Mouse (Mus musculus) limb, embryonic 13.5 days (tissue): ENCODE measurements around the gene Sort1. TPM values are rescaled to one million over a fixed set of nuclear protein-coding genes. Genes with fewer than 3 reads are reported as not detected.

Source experiments
- ATAC-seq: fragments of 200-750 bp; cut with Nextera tagmentation; 2 replicates; pipeline ENCODE4 v1.8.0; 2017; ENCODE audit warnings: low read depth, moderate number of reproducible peaks, moderate TSS enrichment; ENCODE audit not compliant: low FRiP score
- H3K27ac ChIP-seq: fragments of 300-500 bp; sonication (generic); 2 replicates; pipeline ENCODE4 v1.5.1; 2015; ENCODE audit warnings: inconsistent platforms, mild to moderate bottlenecking, moderate library complexity
- H3K27me3 ChIP-seq: fragments of 300-500 bp; sonication (generic); 2 replicates; pipeline ENCODE4 v1.6.1; 2015; ENCODE audit warnings: mild to moderate bottlenecking, inconsistent platforms
- H3K36me3 ChIP-seq: fragments of 300-500 bp; sonication (generic); 2 replicates; pipeline ENCODE4 v1.6.1; 2015; ENCODE audit warnings: inconsistent platforms, mild to moderate bottlenecking, moderate library complexity
- H3K4me1 ChIP-seq: fragments of 300-500 bp; sonication (generic); 2 replicates; pipeline ENCODE4 v1.6.1; 2015; ENCODE audit warnings: inconsistent platforms
- H3K4me2 ChIP-seq: fragments of 300-500 bp; sonication (generic); replicated peaks from 2 replicates; pipeline ENCODE4 v1.6.1; 2015; ENCODE audit warnings: inconsistent platforms, mild to moderate bottlenecking, moderate library complexity
- H3K4me3 ChIP-seq: fragments of 300-500 bp; sonication (generic); 2 replicates; pipeline ENCODE4 v1.5.1; 2015; ENCODE audit warnings: moderate library complexity, mild to moderate bottlenecking, inconsistent platforms
- H3K9ac ChIP-seq: fragments of 300-500 bp; sonication (generic); 2 replicates; pipeline ENCODE4 v1.6.1; 2015; ENCODE audit warnings: mild to moderate bottlenecking, inconsistent platforms
- H3K9me3 ChIP-seq: fragments of 300-500 bp; sonication (generic); 2 replicates; pipeline ENCODE4 v1.6.1; 2016; ENCODE audit warnings: inconsistent platforms
- WGBS: fragments of 180-500 bp; shearing (Covaris S2); methylation state at CpG from one replicate; pipeline ENCODE4 v1.1.7; 2015; 5-methylcytosine and 5-hydroxymethylcytosine counted together
- polyA plus RNA-seq: library from polyadenylated mRNA; unstranded; fragments of >200 nt; fragmentation: Nextera tagmentation; extraction: Ambion mirVana; gene quantifications from 2 replicates; pipeline ENCODE4 v1.2.1, GENCODE M21; 2015

Gene Sort1
- polyA plus RNA-seq, 1 experiment from 2014 or later, result 10.6 TPM

GRCm38 (mm10) chr3:108401692-108402527 lies 118.0 kb downstream of the Sort1 start:
- Histone ChIP-seq H3K4me2 (peak overlapping the region; percentile 54), H3K27ac (no peak overlapping the region; the same call in 1 of the 2 replicates), H3K27me3 (no peaks in the 10 kb centered on the region), H3K9me3 (no peaks in the 10 kb centered on the region), H3K36me3 (peaks cover 45% of the 10 kb centered on the region), H3K9ac (peak overlapping the region; percentile 32), H3K4me3 (peak overlapping the region; percentile 7; the same call in 1 of the 2 replicates), H3K4me1 (peaks cover 6% of the 10 kb centered on the region)
- WGBS, result 35% methylated on average over 22 of the region's 22 CpGs
- peak; percentile 84 for ATAC-seq

GRCm38 (mm10) chr3:108402528-108402920 lies 118.6 kb downstream of the Sort1 start:
- Histone ChIP-seq H3K4me2 (no peak overlapping the region), H3K9ac (no peak overlapping the region), H3K4me1 (peaks cover 6% of the 10 kb centered on the region), H3K36me3 (peaks cover 43% of the 10 kb centered on the region), H3K4me3 (no peak overlapping the region), H3K27me3 (no peaks in the 10 kb centered on the region), H3K27ac (no peak overlapping the region), H3K9me3 (no peaks in the 10 kb centered on the region)
- no peak for ATAC-seq
- WGBS, result 90% methylated on average over 15 of the region's 15 CpGs

DNA sequence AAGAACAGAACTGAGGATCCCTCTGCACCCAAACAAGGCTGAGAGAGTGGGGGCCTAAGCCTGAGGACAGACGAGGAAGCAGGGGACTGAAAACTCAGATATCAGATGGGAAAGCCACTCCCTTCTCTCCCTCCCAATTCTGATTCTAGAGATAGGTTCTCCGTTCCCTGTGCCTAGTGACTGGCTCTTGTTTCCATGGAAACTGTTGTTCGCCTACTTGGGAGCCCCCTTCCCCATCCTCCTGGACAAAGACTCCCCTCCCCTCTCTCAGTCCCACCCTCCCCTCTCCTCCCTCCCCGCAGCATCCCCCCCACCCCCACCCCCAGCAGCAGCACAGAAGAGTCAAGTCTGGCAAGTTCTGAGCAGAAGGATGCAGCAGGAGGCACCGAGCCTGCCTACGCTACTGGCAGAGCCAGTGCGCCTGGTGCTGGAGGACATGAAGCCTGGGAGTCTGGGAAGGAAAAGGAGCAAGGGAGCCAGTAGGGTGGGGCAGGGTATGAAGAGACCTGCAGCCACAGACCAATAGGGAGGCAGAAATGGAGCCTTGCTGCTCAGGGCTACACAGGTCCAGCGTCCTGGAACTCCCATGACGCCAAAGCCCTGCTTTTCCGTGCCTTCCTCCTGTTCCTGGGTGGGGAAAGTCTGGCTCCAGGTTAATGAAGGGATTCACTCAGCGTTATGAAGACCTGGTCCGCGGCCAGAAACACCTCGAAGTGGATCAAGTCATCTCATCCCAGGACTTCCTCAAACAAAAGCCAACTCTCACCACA lies 121.8 kb downstream of the Sort1 start:
- no peaks in the 10 kb centered on the region for H3K9me3 ChIP-seq
- peaks cover 17% of the 10 kb centered on the region for H3K36me3 ChIP-seq
- H3K4me1 ChIP-seq, result peaks cover 6% of the 10 kb centered on the region
- WGBS, result 51% methylated on average over 14 of the region's 14 CpGs
- H3K9ac ChIP-seq, result no peak overlapping the region
- no peaks in the 10 kb centered on the region for H3K27me3 ChIP-seq
- no peak for ATAC-seq
- no peak overlapping the region for H3K4me3 ChIP-seq
- no peak overlapping the region for H3K4me2 ChIP-seq
- no peak overlapping the region; the same call in 1 of the 2 replicates for H3K27ac ChIP-seq

GRCm38 (mm10) chr3:108406306-108406885 lies 122.5 kb downstream of the Sort1 start:
- Histone ChIP-seq H3K27me3 (no peaks in the 10 kb centered on the region), H3K36me3 (peaks cover 17% of the 10 kb centered on the region), H3K9me3 (no peaks in the 10 kb centered on the region), H3K4me1 (peaks cover 12% of the 10 kb centered on the region), H3K4me2 (no peak overlapping the region), H3K4me3 (no peak overlapping the region), H3K9ac (no peak overlapping the region), H3K27ac (no peak overlapping the region)
- ATAC-seq, result no peak
- 89% methylated on average over 24 of the region's 24 CpGs for WGBS

- Histone ChIP-seq H3K9me3 (peaks cover 12% of the 10 kb centered on the region; the same call in 1 of the 2 replicates), H3K4me2 (no peak overlapping the region), H3K4me3 (no peak overlapping the region), H3K36me3 (peaks cover 35% of the 10 kb centered on the region), H3K27ac (no peak overlapping the region), H3K4me1 (peaks cover 13% of the 10 kb centered on the region), H3K27me3 (no peaks in the 10 kb centered on the region), H3K9ac (no peak overlapping the region)
- ATAC-seq, result no peak
- WGBS, result 89% methylated on average over 8 of the region's 8 CpGs
These were observed 124.7 kb downstream of the Sort1 start for GRCm38 (mm10) chr3:108408517-108409008.

DNA sequence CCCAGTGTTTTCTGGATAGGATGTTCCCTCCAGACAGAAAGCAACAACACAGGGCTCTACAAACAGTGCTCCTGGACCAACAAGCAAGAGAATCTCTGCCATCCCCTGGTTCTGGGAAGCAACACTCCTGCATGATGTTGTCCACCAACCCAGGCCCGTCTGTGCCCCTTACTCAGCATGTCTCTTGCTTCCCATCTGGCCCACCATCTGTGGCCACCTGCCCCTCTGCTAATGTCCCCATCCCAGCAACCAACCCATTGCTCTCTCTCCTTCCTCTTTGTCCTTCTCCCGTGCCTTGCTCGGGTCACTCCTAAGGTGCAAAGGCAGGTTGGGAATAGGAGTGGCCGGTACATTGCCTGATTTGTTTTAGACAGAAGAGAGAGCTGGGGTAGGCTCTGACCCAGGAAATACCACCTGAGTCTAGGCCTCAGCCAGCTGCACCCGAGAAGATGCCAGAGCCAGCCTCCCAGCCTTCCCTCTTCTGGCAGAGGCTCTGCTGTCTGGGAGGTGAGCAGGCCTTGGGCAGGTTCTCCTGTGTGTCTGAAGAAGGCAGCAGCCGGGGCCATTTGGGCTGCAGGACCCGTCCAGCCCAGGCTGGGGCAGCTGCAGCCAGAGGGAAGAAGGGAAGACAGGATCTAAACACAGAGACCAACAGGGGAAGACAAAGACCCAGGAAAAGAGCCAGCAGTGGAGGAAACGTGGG lies 125.9 kb downstream of the Sort1 start:
- Histone ChIP-seq H3K27ac (no peak overlapping the region), H3K4me1 (peaks cover 14% of the 10 kb centered on the region), H3K4me3 (no peak overlapping the region), H3K36me3 (peaks cover 40% of the 10 kb centered on the region), H3K9me3 (peaks cover 22% of the 10 kb centered on the region; the same call in 1 of the 2 replicates), H3K27me3 (0 out of 2 replicates have a peak, but pooled peaks cover under 1% of the 10 kb centered on the region), H3K9ac (0 out of 2 replicates have a peak overlapping the region, but pooled peaks have one; percentile 40), H3K4me2 (no peak overlapping the region)
- ATAC-seq, result no peak
- WGBS, result 61% methylated on average over 8 of the region's 8 CpGs

- Histone ChIP-seq H3K4me3 (no peak overlapping the region), H3K4me1 (peaks cover 20% of the 10 kb centered on the region), H3K27me3 (0 out of 2 replicates have a peak, but pooled peaks cover 5% of the 10 kb centered on the region), H3K9ac (peak overlapping the region; percentile 53; the same call in 1 of the 2 replicates), H3K27ac (no peak overlapping the region), H3K36me3 (peaks cover 40% of the 10 kb centered on the region), H3K9me3 (peaks cover 22% of the 10 kb centered on the region; the same call in 1 of the 2 replicates), H3K4me2 (0 out of 2 replicates have a peak overlapping the region, but pooled peaks have one; percentile 14)
- WGBS, result 34% methylated on average over 5 of the region's 5 CpGs
- no peak for ATAC-seq
These were observed 126.5 kb downstream of the Sort1 start for GRCm38 (mm10) chr3:108410359-108410714.

Other genes starting within 250 kb of the Sort1 start
- gene Gstm4, start 239.2 kb upstream of the Sort1 start, polyA plus RNA-seq, result 14.6 and 15.4 TPM in 2 replicates
- 48.5 and 49.2 TPM in 2 replicates for gene Ampd2, start 197.4 kb upstream of the Sort1 start, polyA plus RNA-seq
- 0.72 and 0.78 TPM in 2 replicates for gene Gnat2, start 191.3 kb upstream of the Sort1 start, polyA plus RNA-seq
- 184 and 193 TPM in 2 replicates for gene Gnai3, start 137.9 kb upstream of the Sort1 start, polyA plus RNA-seq
- 0.09 and 0.19 TPM in 2 replicates for gene Gpr61, start 129.2 kb upstream of the Sort1 start, polyA plus RNA-seq
- 4.3 and 4.4 TPM in 2 replicates for gene Amigo1, start 97.7 kb upstream of the Sort1 start, polyA plus RNA-seq
- gene Cyb561d1, start 82.9 kb upstream of the Sort1 start, polyA plus RNA-seq, result 1.8 and 2.1 TPM in 2 replicates
- 25.4 and 26.7 TPM in 2 replicates for gene Atxn7l2, start 73.1 kb upstream of the Sort1 start, polyA plus RNA-seq
- gene Sypl2, start 57.4 kb upstream of the Sort1 start, polyA plus RNA-seq, result 1.4 and 1.7 TPM in 2 replicates
- gene Psma5, start 27.2 kb upstream of the Sort1 start, polyA plus RNA-seq, result 318 and 331 TPM in 2 replicates
- gene Mybphl, start 80.8 kb downstream of the Sort1 start, polyA plus RNA-seq, result not detected in 2 replicates
- gene Psrc1, start 99.8 kb downstream of the Sort1 start, polyA plus RNA-seq, result 62.7 and 63.1 TPM in 2 replicates
- 5.5 and 7.3 TPM in 2 replicates for gene Celsr2, start 131.5 kb downstream of the Sort1 start, polyA plus RNA-seq
- gene Sars, start 161.1 kb downstream of the Sort1 start, polyA plus RNA-seq, result 114 and 122 TPM in 2 replicates